Comparison of ENCODE assay signal across 23 mouse cellular contexts in genomic region chr9:98510363-98511055, GRCm38 (mm10). TPM values are rescaled to one million over a fixed set of nuclear protein-coding genes. Genes with fewer than 3 reads are reported as not detected.
DNase-seq lines count a peak whose midpoint lies in the region; ATAC-seq and TF ChIP-seq lines count a peak whose summit lies in the region.
"Had no signal": no experiment of that assay in that cellular context is flagged by ENCODE, and none has a peak within 500 bp of the region (broad histone marks: within the 10 kb centered on the region; RNA-seq: fewer than 3 reads in every experiment).

No protein-coding gene starts in this region.

- H3K4me3 ChIP-seq in liver, embryonic 11.5 days (ENCODE audit: low read depth, low read length): no peak overlapping the region
- H3K4me3 ChIP-seq in liver, postnatal 0 days (ENCODE audit: low read depth, low read length): no peak overlapping the region
- no peak overlapping the region for H3K4me3 ChIP-seq in liver, embryonic 14.5 days (ENCODE audit: insufficient read depth in 1 of 2, low read depth in 2 of 2, low read length in 2 of 2)
- H3K4me3 ChIP-seq: embryonic facial prominence, embryonic 15.5 days; erythroblast, embryonic 14.5 days; forebrain, embryonic 10.5 days; forebrain, embryonic 15.5 days; heart, embryonic 12.5 days; hindbrain, embryonic 12.5 days had no signal

- 71% methylated on average over 6 of the region's 6 CpGs for WGBS in liver, embryonic 11.5 days
- 62% methylated on average over 6 of the region's 6 CpGs for WGBS in liver, postnatal 0 days (ENCODE audit: insufficient replicate concordance)
- 39% methylated on average over 6 of the region's 6 CpGs for WGBS in liver, embryonic 14.5 days (ENCODE audit: insufficient replicate concordance)

- peaks cover 9% of the 10 kb centered on the region for H3K4me1 ChIP-seq in liver, embryonic 11.5 days (replicated peaks; ENCODE audit: control insufficient read depth, insufficient read depth, low read length)
- H3K4me1 ChIP-seq in liver, postnatal 0 days (ENCODE audit: insufficient read depth): peaks cover 3% of the 10 kb centered on the region; the same call in 1 of the 2 replicates
- peaks cover 0 to 20% of the 10 kb centered on the region in 2 experiments; a peak in 2 of 4 replicates for H3K4me1 ChIP-seq in liver, embryonic 14.5 days (replicated peaks; ENCODE audit: control insufficient read depth in 2 of 2, insufficient read depth in 2 of 2, low read length in 1 of 2)
- H3K4me1 ChIP-seq: embryonic facial prominence, embryonic 15.5 days; forebrain, embryonic 15.5 days; hindbrain, embryonic 12.5 days had no signal

- no peak for TF ChIP-seq CTCF in liver, postnatal 0 days (IDR thresholded peaks at IDR 0.05; ENCODE audit: low read depth)
- no peak for TF ChIP-seq CTCF in liver, embryonic 14.5 days (IDR thresholded peaks at IDR 0.05; ENCODE audit: low read depth)

- H3K27me3 ChIP-seq in liver, embryonic 11.5 days (replicated peaks; ENCODE audit: control insufficient read depth, insufficient read depth, low read length): no peaks in the 10 kb centered on the region
- H3K27me3 ChIP-seq in liver, postnatal 0 days (ENCODE audit: insufficient read depth, low read length): no peaks in the 10 kb centered on the region
- H3K27me3 ChIP-seq in liver, embryonic 14.5 days (ENCODE audit: control insufficient read depth, insufficient read depth, low read length): no peaks in the 10 kb centered on the region
- H3K27me3 ChIP-seq: embryonic facial prominence, embryonic 15.5 days; forebrain, embryonic 15.5 days; heart, embryonic 12.5 days; hindbrain, embryonic 12.5 days had no signal

- no peaks in the 10 kb centered on the region for H3K36me3 ChIP-seq in liver, embryonic 11.5 days (ENCODE audit: control insufficient read depth, insufficient read depth, low read length)
- H3K36me3 ChIP-seq in liver, postnatal 0 days (replicated peaks; ENCODE audit: insufficient read depth, low read length): no peaks in the 10 kb centered on the region
- H3K36me3 ChIP-seq in liver, embryonic 14.5 days (replicated peaks; ENCODE audit: control insufficient read depth, insufficient read depth, low read depth): no peaks in the 10 kb centered on the region
- H3K36me3 ChIP-seq: embryonic facial prominence, embryonic 15.5 days; forebrain, embryonic 10.5 days; forebrain, embryonic 15.5 days; heart, embryonic 12.5 days; hindbrain, embryonic 12.5 days had no signal

- H3K27ac ChIP-seq in liver, embryonic 11.5 days (ENCODE audit: low read depth, low read length): no peak overlapping the region
- no peak overlapping the region for H3K27ac ChIP-seq in liver, postnatal 0 days (ENCODE audit: low read depth)
- no peak overlapping the region for H3K27ac ChIP-seq in liver, embryonic 14.5 days
- H3K27ac ChIP-seq: embryonic facial prominence, embryonic 15.5 days; forebrain, embryonic 10.5 days; forebrain, embryonic 15.5 days; hindbrain, embryonic 12.5 days had no signal

- no peak for TF ChIP-seq EP300 in liver, postnatal 0 days (IDR thresholded peaks at IDR 0.05; ENCODE audit: low read depth)
- peak; percentile 29; the same call in 1 of the 2 replicates for TF ChIP-seq EP300 in liver, embryonic 14.5 days (IDR thresholded peaks at IDR 0.05; ENCODE audit: low read depth)

- peak; percentile 71; the same call in 1 of the 2 replicates for ATAC-seq in liver, embryonic 11.5 days (replicated peaks; ENCODE audit: low FRiP score)
- ATAC-seq in liver, postnatal 0 days: no peak
- ATAC-seq in liver, embryonic 14.5 days (ENCODE audit: insufficient read depth): peak; percentile 41; the same call in 1 of the 2 replicates
- ATAC-seq: forebrain, embryonic 15.5 days; hindbrain, embryonic 16.5 days; inflammation-experienced regulatory T-cells, adult 6 months had no signal

- H3K4me2 ChIP-seq in liver, embryonic 11.5 days: no peak overlapping the region
- no peak overlapping the region for H3K4me2 ChIP-seq in liver, postnatal 0 days (ENCODE audit: low read depth, low read length)
- no peak overlapping the region for H3K4me2 ChIP-seq in liver, embryonic 14.5 days (ENCODE audit: low read depth)
- H3K4me2 ChIP-seq: embryonic facial prominence, embryonic 15.5 days; forebrain, embryonic 15.5 days; heart, embryonic 12.5 days; hindbrain, embryonic 12.5 days had no signal

- DNase-seq in cerebellum, postnatal 10 days: peak; percentile 47 to 56
- no peak for DNase-seq in cerebellum, adult 9-11 months
- DNase-seq in liver, embryonic 11.5 days (ENCODE audit: low spot score): no peak
- DNase-seq in liver, postnatal 0 days: no peak
- peak; percentile 75 for DNase-seq in NIH3T3 (ENCODE audit: low read depth)
- DNase-seq in liver, embryonic 14.5 days (ENCODE audit: low read depth in 3 of 3, low spot score in 3 of 3): peak in 1 of 3 experiments; percentile 20
- no peak for DNase-seq in thymus, postnatal 14 days
- DNase-seq in frontal cortex, adult 2 months (ENCODE audit: extremely low spot score in 1 of 2, low spot score in 1 of 2): no peak
- DNase-seq: adrenal gland, postnatal 25 days; cerebellum, adult 11 months; cerebellum, adult 8-10 months; embryo, embryonic 11 days; gastrocnemius, postnatal 14 days; heart, postnatal 36 days; kidney, adult 11 months had no signal

- H3K9me3 ChIP-seq in liver, embryonic 11.5 days (ENCODE audit: control insufficient read depth, low read length): no peaks in the 10 kb centered on the region
- H3K9me3 ChIP-seq in liver, postnatal 0 days (ENCODE audit: low read length): no peaks in the 10 kb centered on the region
- H3K9me3 ChIP-seq in liver, embryonic 14.5 days (ENCODE audit: control insufficient read depth, low read length): no peaks in the 10 kb centered on the region
- H3K9me3 ChIP-seq: embryonic facial prominence, embryonic 15.5 days; forebrain, embryonic 10.5 days; forebrain, embryonic 15.5 days; heart, embryonic 12.5 days; hindbrain, embryonic 12.5 days had no signal

- H3K9ac ChIP-seq in liver, embryonic 11.5 days (ENCODE audit: low read depth, low read length): no peak overlapping the region
- H3K9ac ChIP-seq in liver, postnatal 0 days (replicated peaks): no peak overlapping the region
- H3K9ac ChIP-seq in liver, embryonic 14.5 days (replicated peaks): no peak overlapping the region
- H3K9ac ChIP-seq: embryonic facial prominence, embryonic 15.5 days; forebrain, embryonic 15.5 days; heart, embryonic 12.5 days; hindbrain, embryonic 12.5 days had no signal

RNA-seq across cellular contexts. Expression of gene Rbp2, which starts 24.6 kb away (rescaled TPM):
- polyA plus RNA-seq in liver, embryonic 11.5 days (2014; fragmentation: Nextera tagmentation; extraction: Ambion mirVana): 1.9 and 2.9 TPM in 2 replicates
- polyA plus RNA-seq in liver, postnatal 0 days (2015; fragmentation: Nextera tagmentation; extraction: Ambion mirVana): 85.5 and 94.5 TPM in 2 replicates
- 3.3 and 7.4 TPM in 2 replicates for polyA plus RNA-seq in liver, embryonic 14.5 days (2012; rRNA removed)
- 3.8 and 5.1 TPM in 2 replicates for polyA plus RNA-seq in liver, embryonic 14.5 days (2014; fragmentation: Nextera tagmentation; extraction: Ambion mirVana)
- 0.21 TPM in 1 of 2 replicates, not detected in the other for polyA plus RNA-seq in frontal cortex, adult 2 months (2012; rRNA removed)
- polyA plus RNA-seq: erythroblast, embryonic 14.5 days; inflammation-experienced regulatory T-cells, adult 6 months had no signal

RNA-seq across cellular contexts. Expression of gene Copb2, which starts 53.0 kb away (rescaled TPM):
- polyA plus RNA-seq in liver, embryonic 11.5 days (2014; fragmentation: Nextera tagmentation; extraction: Ambion mirVana): 134 and 157 TPM in 2 replicates
- polyA plus RNA-seq in liver, postnatal 0 days (2015; fragmentation: Nextera tagmentation; extraction: Ambion mirVana): 66.0 and 70.7 TPM in 2 replicates
- 24.3 and 40.7 TPM in 2 replicates for polyA plus RNA-seq in liver, embryonic 14.5 days (2012; rRNA removed)
- polyA plus RNA-seq in liver, embryonic 14.5 days (2014; fragmentation: Nextera tagmentation; extraction: Ambion mirVana): 76.6 and 78.2 TPM in 2 replicates
- 62.6 and 67.1 TPM in 2 replicates for polyA plus RNA-seq in frontal cortex, adult 2 months (2012; rRNA removed)

Comparison
In these comparisons a context has a peak if more than half of its experiments do, and no peak if none do; other contexts are left out.
1. DNase-seq: peak in cerebellum, postnatal 10 days (2 of 2) and NIH3T3 (single experiment); none in cerebellum, adult 9-11 months (single experiment), liver, embryonic 11.5 days (single experiment), liver, postnatal 0 days (single experiment), thymus, postnatal 14 days (single experiment) and frontal cortex, adult 2 months (0 of 2).
2. RNA of gene Rbp2, which starts 24.6 kb away (polyA plus RNA-seq): 85.5 to 94.5 TPM in liver, postnatal 0 days; 3.3 to 7.4 TPM in liver, embryonic 14.5 days, 1.9 to 2.9 TPM in liver, embryonic 11.5 days and 0.21 TPM in frontal cortex, adult 2 months; every median in the first group is over 10 times any median in the second.